Mouse (Mus musculus) brain, embryonic 14.5 days (tissue): ENCODE data around the gene Ppp2r5e.

Source experiments
- CTCF ChIP-seq: fragments of 200-500 bp; IDR thresholded peaks from 2 replicates; pipeline ENCODE4 v1.5.1; 2012; ENCODE audit warnings: inconsistent platforms, mild to moderate bottlenecking, moderate library complexity, borderline replicate concordance; ENCODE audit not compliant: insufficient read depth, insufficient read length; ENCODE audit errors: extremely low read depth
- POLR2A ChIP-seq: fragments of 200-500 bp; IDR thresholded peaks from 2 replicates; pipeline ENCODE4 v1.6.1; 2012; ENCODE audit warnings: mild to moderate bottlenecking, inconsistent platforms, borderline replicate concordance; ENCODE audit not compliant: poor library complexity, insufficient read depth, insufficient read length, severe bottlenecking; ENCODE audit errors: extremely low read depth

GRCm38 (mm10) chr12:75551671-75552070, 44.4 kb downstream of the Ppp2r5e start:
- TF ChIP-seq CTCF: no peak
- TF ChIP-seq POLR2A: no peak
